Mouse (Mus musculus) thymus, adult 2 months (tissue): ENCODE measurements at regions not wholly inside any gene's neighbourhood (a gene's known extent, or its start where the extent isn't known, plus 50 kb on each side); places are given as distances from the start of the nearest gene placed in this dataset.

Source experiments
- CTCF ChIP-seq: fragments of 200-500 bp; IDR thresholded peaks from 2 replicates; pipeline ENCODE4 v1.5.1; 2012; ENCODE audit warnings: mild to moderate bottlenecking, control low read depth, low read length, moderate library complexity, borderline replicate concordance; ENCODE audit not compliant: control insufficient read depth, poor library complexity, insufficient read depth; ENCODE audit errors: extremely low read depth
- POLR2A ChIP-seq: fragments of 200-500 bp; IDR thresholded peaks from 2 replicates; pipeline ENCODE4 v1.6.1; 2012; ENCODE audit warnings: mild to moderate bottlenecking, low read length, control low read depth, moderate library complexity; ENCODE audit not compliant: control insufficient read depth, poor library complexity, insufficient read depth; ENCODE audit errors: extremely low read depth

DNA sequence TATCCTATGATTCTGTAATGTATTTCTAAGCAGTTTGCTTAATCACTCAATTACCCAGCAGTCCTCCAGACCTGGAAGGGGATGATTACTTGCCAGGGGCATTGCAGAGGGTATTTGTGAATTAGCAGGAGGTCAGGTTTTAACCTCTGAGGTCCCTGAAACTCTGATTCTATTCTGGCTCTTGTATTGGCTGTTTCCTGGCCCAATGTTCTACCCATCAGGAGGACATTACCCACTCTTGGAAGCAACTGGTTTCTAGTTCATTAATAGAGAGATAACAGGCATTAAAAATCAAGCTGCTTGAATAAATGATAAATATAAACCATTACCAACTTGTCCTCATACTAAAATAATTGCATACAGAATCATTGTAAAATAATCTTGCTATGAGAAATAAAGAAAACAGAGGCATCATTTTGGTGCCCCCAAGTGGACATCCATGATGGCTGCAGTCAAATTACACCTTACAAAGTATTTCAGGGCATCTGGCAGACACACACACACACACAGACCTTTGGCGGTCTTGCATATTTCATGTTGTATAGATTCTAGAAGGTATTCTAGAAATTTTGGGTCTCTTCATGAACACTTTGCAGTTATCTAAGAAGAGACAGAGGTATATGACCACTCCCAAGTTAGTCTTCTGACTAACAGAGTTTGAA is 385.6 kb downstream of the Car8 start:
- TF ChIP-seq CTCF (no peak), POLR2A (no peak)
